Mouse (Mus musculus) brain, adult 2 months (tissue): ENCODE results near the gene Bcl2l11.
A peak's percentile ranks its signal among the peaks of the same experiment; 100 is the strongest.

Experiments used
- DNase-seq: peaks from one replicate; pipeline ENCODE4 v3.0.0; 2011; ENCODE audit warnings: low read depth, low spot score

The Bcl2l11 gene

DNA sequence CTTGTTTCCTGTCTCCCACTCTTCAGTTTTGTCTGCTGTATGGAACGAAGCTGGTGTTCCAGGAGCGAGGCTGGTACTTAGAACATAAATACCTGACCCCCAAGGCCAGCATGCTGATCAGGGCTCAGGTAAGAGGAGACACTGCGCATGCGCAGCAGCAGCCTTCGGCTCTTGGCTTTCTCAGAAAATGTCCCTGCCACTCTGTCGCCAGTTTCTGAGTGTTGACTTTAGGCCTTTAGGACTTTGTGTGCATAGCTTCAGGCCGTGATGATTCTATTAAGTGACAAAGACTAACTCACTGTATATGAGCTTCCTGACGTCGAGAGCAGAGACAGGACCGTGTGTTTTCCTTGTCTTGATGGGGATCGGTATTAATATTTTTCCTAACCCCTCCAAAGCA is 20.2 kb upstream of the Bcl2l11 start:
- DNase-seq: no peak

DNA sequence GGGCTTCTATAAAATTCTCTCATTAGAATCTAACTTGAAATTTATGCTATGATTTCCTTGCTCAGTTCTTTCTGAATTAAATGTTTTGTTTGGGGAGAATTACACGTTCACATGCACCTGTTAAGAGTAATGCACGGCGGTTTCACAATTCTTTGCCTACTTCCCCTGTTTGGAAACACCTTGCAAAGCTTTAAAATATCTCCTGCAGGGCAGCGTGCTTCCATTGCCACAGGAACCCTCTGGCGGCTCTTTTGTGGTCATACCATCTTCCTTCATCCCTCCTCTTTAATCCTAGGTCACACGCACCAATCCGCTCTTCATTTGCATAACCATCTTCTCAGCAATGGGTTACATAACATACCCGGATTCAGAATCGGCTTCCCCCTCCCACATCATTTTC is 14.3 kb upstream of the Bcl2l11 start:
- DNase-seq: no peak

DNA sequence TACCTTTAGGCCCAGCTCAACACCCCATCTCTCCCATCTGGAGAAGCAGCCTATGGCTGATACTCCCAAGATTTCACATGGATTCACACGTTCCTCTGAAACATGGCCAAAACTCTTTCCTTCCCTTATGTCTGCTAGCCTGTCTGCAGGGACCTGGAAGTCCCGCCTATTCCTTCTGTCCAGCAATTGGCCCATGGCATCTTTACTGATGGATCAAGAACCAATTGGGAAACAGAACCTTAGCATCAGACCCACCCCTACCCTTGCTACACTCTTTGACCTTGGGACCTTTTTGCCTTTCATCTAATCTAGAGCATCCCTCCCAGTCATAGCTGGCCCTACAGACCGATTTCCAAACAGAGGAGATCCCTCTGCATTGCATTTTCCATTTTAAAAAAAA is 11.2 kb upstream of the Bcl2l11 start:
- DNase-seq: no peak

DNA sequence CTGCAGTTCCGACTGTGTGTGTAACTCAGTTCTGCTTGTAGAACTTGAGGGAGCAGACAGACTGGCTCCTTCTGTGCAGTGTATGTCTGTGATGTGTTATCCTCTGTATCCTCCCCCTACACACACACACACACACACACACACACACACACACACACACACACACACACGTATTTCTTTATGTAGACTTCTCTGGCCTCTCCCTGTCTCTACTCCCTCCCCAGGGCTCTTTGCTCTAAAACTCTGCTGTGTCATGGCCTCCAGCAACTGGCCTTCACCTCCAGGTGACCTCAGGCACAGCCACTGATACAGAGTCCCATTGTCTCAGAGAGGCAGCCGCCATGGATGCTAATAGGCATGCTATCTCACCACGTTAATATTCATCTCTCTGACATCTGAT is 10.3 kb upstream of the Bcl2l11 start:
- DNase-seq: no peak

DNA sequence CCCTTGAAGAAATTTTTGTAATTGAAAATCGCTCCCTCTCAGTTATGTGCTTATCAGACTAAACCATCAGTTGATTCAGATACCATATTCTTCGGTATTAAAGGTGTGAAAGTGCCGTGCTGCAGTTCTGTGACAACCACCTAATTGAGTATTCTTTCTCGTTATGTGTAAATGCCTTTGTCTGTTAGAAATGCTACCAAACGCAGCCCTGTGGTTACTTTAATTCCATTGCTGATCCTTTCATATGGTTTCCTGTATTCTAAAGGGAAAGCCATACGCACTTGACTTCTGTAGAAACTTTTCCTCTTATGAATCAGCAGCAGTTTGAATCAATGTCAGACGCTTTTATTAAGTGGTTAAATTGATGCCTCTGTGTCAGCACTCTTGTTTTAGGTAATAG is 8.2 kb upstream of the Bcl2l11 start:
- DNase-seq: no peak

DNA sequence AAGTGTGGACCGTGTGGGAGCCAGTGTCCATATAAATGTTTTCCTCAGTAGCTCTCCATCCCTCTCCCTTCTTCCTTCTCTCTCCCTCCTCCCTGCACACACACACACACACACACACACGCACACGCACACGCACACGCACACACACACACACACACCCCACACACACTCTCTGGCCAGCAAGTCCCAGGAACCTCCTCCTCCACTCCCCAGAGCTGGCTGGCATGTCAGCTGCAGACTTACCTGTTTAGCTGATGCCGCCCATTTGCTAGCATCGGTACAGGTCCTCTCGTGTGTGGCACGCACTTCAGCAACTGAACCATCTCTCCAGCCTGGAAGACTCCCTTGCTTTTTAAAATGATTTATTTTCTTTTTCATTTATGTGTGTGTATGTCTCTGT is 6.9 kb upstream of the Bcl2l11 start:
- DNase-seq: no peak

DNA sequence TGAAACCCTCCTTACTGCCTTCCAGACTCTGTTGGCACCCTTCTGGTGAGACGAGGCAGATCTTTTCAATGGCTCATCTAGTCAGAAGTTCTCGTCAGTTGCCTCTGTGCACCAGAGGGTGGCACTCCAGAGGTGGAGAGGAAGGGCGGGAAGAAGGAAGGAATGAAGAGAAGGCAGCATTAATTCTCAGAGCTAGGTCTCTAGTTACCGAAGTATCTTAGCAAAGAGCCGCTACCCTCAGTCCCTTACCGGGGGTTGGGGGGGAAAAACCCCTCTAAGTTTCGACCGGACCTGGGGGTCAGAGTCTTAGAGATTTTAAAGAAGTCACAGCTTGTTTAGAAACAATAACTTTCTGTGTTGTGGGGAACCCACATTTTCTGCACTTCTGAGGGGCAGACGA is 3.3 kb upstream of the Bcl2l11 start:
- DNase-seq: peak; percentile 82

DNA sequence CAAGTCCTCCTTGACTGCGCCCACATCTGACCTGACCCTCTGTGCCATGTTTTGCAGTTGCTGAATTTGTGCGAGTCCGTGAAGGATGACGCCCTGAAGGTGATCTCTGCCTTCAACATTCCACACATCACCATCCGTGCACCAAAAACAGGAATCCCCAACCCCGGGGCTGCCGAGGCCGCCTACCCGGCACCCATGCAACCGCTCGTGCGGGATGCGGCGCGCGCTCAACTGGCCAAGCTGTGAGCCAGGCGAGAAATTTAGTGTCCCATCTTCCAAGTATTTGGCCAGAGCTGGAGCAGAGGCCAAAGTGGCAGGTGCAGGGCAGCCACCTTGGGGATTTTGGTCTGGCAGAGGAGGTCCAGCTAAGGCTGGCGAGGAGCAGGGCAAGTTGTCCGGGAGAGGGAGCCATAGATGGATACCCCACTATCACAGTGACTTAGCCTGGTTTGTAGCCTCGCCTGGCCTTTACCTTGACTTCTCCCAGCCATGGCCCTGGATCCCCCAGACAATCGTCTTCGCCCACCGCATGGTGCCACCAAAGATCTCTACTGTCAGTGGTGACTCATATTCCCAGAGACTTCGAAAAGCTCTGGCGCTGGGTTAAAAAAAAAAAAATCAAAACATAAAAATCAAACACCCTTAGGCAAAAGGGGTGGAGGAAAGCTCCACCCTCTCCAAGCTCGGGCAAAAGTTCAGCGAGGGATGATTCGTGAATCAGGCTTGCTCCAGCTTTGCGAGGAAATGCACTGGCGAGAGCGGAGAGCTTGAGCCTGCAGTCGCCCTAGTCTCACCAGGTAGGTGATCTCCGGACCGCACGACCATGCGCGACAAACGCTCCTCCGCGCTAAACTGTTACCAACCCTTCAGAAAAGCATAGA is 2.7 kb upstream of the Bcl2l11 start:
- peak; percentile 29 for DNase-seq

DNA sequence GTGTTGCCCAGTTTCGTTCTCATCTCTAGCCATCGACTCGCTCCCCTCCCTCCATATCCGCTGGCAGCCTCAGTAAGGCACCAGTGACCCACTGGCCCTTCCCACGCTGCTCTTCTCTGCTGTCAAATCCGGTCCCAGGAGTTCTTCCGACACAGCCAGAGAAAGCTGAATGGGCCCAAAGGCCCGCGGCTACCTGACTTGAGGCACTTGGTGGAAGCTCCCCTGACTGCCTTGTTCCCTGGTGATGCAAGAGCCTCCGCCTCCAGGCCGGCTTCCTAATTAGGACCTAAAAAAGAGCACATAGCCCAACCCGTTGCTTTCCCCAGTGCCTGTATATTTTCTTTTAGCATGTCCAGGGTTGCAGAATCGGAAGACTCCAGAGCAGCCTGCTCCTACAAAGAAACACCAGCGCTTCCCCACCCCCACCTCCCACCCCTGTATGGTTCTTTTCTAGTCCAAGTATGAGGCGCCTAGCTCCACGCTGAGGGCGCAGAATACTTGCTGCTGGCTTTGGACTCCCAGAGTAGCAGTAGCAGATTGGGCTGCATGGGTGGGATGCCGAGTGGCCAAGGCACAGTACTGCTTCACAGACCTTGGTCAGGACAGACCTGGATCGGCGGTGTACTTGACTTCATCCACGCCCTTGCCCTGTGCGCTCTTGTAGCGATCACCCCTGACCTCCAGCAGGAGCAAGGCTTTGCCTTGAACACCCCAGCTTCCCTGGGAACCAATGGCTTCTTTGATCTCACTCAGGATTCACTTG is 1.7 kb upstream of the Bcl2l11 start:
- DNase-seq: peak; percentile 35

DNA sequence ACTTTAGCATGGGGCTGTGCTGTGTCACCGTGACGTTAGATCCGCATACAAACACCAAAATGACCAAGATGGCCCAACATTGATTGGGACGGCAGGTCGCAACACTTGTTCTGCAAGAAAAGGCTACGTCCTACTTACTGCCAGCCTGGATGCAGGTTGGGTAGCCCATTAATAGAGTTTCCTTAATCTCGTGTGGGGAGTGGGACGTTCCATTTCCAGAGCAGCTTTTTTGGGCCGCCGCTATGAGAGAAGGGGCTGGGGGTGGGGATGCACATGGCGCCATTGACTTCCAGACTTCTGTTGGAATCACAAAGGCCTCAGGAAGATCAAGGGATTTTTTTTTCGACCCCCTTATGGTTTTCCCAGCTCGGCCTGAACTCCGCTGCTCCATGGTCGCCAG is 1.1 kb upstream of the Bcl2l11 start:
- no peak for DNase-seq

DNA sequence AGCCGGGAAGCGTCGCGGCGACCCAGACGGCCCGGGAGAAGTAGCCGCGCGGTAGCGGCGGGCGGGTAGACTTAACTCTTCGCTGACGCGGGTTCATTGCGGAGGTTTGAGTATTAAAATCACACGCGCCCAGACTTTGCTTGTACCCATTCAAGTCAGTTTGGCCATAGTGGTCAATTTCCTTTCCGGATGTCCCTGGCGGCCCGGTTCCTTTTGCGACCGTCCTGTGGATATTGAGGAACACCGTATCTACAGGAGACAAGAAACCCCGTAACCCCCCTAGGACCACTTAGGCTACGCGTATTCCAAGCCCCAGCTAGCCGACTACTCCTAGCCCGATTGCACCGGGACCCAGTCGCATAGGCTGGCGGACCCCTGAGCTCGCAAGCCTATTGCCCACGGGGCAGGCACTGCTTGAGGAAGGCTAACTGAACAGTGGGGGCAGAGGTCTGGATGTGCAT is 783 bp downstream of the Bcl2l11 start:
- no peak for DNase-seq

DNA sequence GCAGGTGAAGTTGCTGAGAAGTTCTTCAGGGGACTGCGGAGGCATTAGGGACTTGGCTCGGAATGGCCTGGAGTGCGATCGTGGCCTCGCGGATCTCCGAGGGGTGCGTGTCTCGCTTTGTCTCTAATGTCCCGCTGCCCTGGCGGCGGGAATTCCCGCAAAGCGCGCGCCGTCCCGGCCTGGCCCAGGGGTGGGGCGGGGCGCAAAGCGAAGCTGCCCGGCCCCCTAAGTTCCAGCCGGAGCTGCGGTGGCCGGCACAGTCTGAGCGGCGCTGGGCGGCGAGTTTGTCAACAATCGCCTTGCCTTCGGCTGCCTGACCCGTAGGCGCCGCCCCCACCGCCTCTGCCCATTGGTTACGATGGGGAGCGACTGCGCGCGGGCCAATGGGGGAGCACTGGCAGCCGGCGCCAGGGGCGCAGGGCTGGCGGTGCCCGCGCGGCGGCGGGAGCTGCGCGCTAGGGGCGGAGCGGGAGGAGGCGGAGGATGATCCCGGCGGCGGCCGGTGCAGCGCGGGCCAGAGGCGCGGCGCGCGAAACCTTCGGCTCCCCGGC is 1.4 kb downstream of the Bcl2l11 start:
- peak; percentile 94 for DNase-seq

DNA sequence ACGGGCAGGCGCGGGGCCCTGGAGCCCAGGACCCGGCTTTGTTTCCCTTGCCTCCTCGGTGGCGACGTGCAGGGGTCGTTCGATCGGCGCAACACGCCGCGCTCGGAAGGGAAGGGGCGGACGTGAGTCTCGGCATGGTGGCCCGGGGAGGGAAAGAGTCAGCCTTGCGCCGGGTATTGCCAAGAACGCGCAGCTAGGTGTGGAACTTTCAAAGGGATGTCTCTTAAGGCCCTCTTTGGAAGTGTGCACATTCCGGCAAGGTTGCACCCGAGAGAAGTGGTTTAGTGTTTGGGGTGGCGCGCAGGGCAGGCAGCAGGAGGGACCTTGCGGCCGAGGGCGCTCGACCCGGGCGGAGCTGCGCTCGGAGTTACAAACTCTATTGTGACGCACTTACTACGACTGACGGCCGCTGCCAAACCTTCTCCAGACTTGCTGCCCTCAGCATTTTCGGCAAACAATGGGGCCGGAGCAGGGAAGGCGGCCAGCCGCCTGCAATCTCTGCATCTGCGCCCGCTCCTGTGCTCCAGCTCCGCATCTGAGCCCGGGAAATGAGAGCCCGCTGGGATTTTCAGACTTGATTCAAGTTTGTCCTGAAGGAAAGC is 2.0 kb downstream of the Bcl2l11 start:
- peak; percentile 84 for DNase-seq

DNA sequence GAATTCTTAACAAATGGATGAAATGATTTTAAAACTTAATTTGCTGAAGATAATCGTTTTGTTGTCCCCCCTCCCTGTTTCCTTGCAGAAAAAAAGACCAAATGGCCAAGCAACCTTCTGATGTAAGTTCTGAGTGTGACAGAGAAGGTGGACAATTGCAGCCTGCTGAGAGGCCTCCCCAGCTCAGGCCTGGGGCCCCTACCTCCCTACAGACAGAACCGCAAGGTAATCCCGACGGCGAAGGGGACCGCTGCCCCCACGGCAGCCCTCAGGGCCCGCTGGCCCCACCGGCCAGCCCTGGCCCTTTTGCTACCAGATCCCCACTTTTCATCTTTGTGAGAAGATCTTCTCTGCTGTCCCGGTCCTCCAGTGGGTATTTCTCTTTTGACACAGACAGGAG is 2.7 kb downstream of the Bcl2l11 start:
- no peak for DNase-seq

DNA sequence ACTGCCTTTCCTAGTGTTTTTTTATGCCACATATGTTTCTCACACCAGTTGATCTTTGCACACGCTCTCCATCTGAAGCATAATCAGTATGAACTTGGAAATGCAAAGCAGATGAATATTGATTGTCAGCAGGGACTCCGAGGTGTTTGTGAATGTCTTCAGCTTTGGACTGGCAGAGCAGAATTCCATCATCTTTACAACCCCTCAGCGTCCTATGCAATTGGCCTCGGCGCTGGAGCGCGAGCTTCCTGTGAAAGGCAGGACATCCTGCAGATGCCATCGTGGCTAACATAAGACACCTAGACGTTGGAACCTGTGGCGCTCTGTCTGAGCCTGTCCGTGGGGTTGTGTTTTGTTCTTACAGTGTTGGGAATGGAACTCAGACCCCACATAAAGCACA is 5.7 kb downstream of the Bcl2l11 start:
- DNase-seq: no peak

DNA sequence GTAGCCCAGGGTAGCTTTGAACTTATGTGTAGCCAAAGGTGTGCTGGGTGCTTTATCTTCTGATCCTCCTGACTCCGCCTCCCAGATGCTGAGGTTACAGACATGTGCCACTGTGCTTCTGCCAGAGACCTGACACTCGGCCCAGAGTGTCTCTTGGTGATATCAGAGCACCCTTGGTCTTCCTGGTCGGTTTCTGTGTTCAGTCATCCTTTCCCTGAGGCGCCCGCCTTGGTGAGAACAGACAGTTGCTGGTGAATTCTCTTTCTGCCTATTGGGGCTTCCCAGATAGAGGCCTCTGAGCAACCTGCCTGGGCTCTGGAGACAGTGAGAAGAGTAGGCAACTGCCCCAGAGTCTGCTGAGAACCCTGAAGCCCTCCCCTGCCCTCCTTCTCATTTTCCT is 6.8 kb downstream of the Bcl2l11 start:
- no peak for DNase-seq

DNA sequence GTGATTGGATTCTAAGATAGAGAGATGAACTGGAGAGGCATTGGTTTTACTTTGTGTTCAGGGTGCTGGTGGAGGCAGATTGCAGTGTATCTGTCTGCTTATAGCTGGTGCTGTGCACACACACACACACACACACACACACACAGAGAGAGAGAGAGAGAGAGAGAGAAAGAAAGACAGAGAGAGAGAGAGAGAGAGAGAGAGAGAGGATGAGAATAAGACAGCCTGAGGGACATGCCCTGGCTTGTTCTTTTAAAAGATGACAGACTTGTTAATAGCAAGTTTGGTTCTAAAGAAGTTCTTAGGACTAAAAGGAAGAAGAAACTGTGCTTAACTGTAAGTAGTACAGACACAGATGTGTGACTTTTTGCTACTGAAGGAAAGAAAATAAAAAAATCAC is 8.0 kb downstream of the Bcl2l11 start:
- DNase-seq: no peak

DNA sequence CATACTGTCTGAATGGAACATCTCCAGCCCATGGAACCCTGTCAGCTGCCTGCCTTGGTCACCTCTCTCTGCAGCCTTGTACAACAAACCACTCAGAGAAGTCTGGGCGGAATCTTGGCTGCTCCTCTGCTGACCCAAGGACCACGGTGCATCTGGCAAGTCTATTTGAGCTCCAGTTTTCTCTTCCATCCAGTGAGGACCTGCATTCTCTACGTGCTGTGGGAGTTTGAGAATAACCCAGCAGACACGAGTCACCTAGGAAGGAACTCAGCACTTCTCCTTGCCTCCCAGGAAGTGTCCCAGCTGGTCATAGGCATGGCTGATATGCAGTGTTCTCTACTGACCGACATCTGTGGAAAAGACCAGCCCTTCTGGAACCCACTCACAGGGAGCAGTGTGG is 8.6 kb downstream of the Bcl2l11 start:
- DNase-seq: no peak

DNA sequence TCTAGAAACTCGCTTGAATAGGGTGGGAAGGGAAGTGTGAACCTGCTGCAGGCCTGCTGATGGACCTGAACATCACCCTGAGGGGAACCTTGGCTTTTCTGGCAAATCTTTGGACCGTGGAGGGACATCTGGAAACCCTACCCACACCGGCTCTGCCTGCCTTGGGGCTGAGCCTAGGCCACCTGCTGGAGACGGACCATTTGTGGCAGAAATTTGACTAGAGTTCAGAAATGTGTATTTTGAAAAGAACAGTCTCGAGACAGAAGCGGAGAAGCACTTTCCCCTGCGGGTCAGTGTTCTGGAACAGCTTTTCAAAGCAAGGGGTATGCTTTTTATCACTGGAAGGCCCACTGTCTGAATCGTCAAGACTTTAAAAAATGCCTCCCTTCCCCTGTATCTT is 9.1 kb downstream of the Bcl2l11 start:
- no peak for DNase-seq

DNA sequence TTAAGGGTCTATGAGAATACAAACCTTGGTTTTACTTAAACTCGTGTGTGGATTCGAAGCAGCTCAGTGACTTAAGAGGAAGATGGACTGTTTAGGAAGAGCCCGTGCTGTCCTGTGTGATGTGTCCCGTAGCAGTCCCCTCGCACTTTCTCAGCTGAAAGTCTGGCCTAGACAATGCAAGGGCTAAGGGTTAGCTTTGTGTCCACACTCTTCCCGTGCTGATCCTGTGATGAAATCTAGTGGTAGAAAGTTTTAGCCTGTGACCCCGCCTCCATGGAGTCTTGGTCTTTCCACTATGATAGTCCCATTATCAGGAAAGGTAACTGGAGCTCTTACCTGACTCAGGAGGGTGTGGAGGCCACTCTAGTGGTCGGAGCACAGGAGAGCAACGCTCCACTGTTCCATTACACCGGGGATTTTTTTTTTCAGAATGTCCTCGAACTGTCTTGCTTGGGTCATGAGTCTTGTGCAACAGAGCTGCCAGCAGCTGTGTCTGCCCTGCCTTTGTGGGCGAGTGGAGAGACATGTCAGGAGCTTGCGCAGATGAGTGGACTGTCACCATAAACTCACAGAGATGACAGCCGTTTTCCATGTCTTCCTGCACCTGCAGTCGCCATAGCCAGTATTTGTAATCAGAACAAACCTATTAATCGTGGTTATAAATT is 11.1 kb downstream of the Bcl2l11 start:
- DNase-seq: no peak

DNA sequence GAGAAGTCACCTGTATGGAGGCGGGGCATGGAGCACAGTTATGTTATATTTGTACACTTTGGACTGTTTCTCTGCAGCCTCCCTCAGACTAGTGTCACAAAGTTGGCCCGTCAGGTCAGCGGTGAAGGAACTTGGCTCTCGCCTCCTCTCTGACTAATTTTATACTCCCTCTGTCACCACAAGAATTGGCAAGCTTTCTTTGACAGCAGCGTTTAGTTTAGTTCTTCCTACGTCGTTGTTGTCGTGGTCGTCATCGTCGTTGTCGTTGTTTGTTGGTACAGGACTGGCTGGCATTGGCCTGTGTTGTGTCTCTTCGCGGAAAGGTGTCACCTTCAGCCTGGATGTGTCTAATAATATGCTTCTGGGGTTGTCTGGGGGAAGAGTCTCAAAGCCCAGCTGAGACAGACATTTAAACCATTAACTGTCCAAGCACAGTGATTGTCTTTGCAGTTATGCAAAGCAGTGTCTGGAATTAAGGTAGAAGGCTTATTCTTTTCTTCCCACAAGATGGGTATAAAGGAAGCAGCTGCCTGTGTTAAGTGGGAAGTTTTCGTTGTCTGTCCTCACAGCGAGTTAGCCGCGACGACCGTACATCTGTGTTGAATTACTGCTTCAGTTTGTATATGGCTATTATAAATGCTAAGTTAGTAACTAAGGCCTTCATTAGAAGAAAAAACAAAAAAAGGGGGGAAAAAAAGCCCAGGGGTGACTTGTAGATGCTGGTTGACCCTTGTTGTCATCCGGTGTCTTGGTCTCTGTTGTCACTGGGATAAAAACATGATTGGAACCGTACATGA is 11.8 kb downstream of the Bcl2l11 start:
- no peak for DNase-seq
